In the genomic region with DNA sequence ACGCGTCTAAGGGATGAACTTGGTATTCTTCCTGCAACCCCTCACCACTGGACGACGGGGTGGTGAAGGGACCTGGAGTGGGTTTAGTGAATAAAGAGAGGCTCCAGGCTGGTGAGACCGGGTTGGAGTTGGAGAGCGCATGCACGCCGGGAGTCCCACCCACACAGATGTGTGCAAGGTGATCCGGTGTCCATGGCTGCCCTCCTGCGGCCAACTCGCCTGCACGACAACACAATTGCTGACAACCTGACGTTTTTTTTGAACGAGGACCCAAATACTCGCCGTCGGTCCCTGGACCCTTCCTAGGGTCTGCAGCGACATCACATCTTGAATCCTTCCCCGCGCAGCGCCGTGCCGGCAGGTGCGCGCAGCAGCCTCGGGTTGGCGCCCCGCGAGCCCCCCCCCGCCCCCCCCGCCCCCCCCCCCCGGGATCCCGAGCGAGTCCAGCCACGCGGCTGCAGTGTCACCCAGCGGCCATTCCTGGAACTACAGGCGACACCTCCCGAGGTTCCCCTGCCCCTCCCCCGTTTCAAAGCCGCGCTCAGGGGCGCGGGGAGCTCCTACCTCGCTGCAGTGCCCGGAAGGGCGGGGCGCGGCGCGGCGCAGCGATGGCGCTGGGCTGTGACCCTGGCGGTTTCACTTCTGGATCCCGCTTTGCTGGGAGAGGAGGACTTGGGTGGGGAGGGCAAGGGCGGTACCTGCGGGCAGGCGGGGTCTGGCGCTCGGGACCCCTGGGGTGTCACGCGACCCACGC, we compare ENCODE assay signal across 8 mouse cellular contexts. TPM values are rescaled to one million over a fixed set of nuclear protein-coding genes. Genes with fewer than 3 reads are reported as not detected.
DNase-seq lines count a peak whose midpoint lies in the region; ATAC-seq lines count a peak whose summit lies in the region.

No protein-coding gene starts in this region.

- peak overlapping the region; percentile 72 for H3K9ac ChIP-seq in hindbrain, embryonic 13.5 days

- H3K27ac ChIP-seq in hindbrain, embryonic 13.5 days, result peak overlapping the region; percentile 71

- no peaks in the 10 kb centered on the region for H3K36me3 ChIP-seq in hindbrain, embryonic 13.5 days

- peak; percentile 91 for ATAC-seq in hindbrain, embryonic 13.5 days (ENCODE audit: low FRiP score)

- peak overlapping the region; percentile 58 for H3K4me3 ChIP-seq in hindbrain, embryonic 13.5 days

- DNase-seq in MN1 (ENCODE audit: low spot score), result peak; percentile 87
- DNase-seq in cerebellum, adult 8-10 months, result peak; percentile 88
- DNase-seq in frontal cortex, postnatal 14 days (ENCODE audit: low spot score in 2 of 2), result peak; percentile 64 to 71
- DNase-seq in layer of hippocampus, postnatal 25 days (ENCODE audit: extremely low spot score in 1 of 2, low spot score in 1 of 2), result peak; percentile 83 to 96
- peak; percentile 90 for DNase-seq in lung, postnatal 25 days (ENCODE audit: low spot score)
- DNase-seq in retina, adult 2 months (ENCODE audit: low read depth, low spot score), result peak; percentile 75
- peak; percentile 99 for DNase-seq in thymus, postnatal 25 days

- H3K9me3 ChIP-seq in hindbrain, embryonic 13.5 days, result no peaks in the 10 kb centered on the region

- H3K4me1 ChIP-seq in hindbrain, embryonic 13.5 days (replicated peaks), result peaks cover 8% of the 10 kb centered on the region; the same call in 1 of the 2 replicates

- peak overlapping the region; percentile 71 for H3K4me2 ChIP-seq in hindbrain, embryonic 13.5 days

- H3K27me3 ChIP-seq in hindbrain, embryonic 13.5 days, result peaks cover 47% of the 10 kb centered on the region

- WGBS in hindbrain, embryonic 13.5 days, result under 1% methylated on average over 60 of the region's 64 CpGs

RNA-seq across cellular contexts. Expression of a gene that starts 11.3 kb away (rescaled TPM):
- polyA plus RNA-seq in hindbrain, embryonic 13.5 days (2015; fragmentation: Nextera tagmentation; extraction: Ambion mirVana), result 0.22 and 0.36 TPM in 2 replicates
- 1 to 10 TPM; 1.4 to 2.1 TPM for total RNA-seq in layer of hippocampus, postnatal 25 days (2021)

RNA-seq across cellular contexts. Expression of a gene that starts 18.8 kb away (rescaled TPM):
- polyA plus RNA-seq in hindbrain, embryonic 13.5 days (2015; fragmentation: Nextera tagmentation; extraction: Ambion mirVana), result 248 and 269 TPM in 2 replicates
- total RNA-seq in layer of hippocampus, postnatal 25 days (2021), result 100 to 1,000 TPM in 1 of 2 experiments, 10 to 100 TPM in 1; 92.2 to 104 TPM

RNA-seq across cellular contexts. Expression of a gene that starts 45.3 kb away (rescaled TPM):
- 8.4 and 9.9 TPM in 2 replicates for polyA plus RNA-seq in hindbrain, embryonic 13.5 days (2015; fragmentation: Nextera tagmentation; extraction: Ambion mirVana)
- total RNA-seq in layer of hippocampus, postnatal 25 days (2021), result 1 to 10 TPM; 1.4 to 3.5 TPM

RNA-seq across cellular contexts. Expression of a gene that starts 57.3 kb away (rescaled TPM):
- 9.4 and 10.4 TPM in 2 replicates for polyA plus RNA-seq in hindbrain, embryonic 13.5 days (2015; fragmentation: Nextera tagmentation; extraction: Ambion mirVana)
- 1 to 10 TPM; 8.9 to 9.6 TPM for total RNA-seq in layer of hippocampus, postnatal 25 days (2021)

Comparison
In these comparisons a context has a peak if more than half of its experiments do, and no peak if none do; other contexts are left out.
1. Peak in every context shown above with its lines: DNase-seq, ATAC-seq, H3K4me3 ChIP-seq and H3K27ac ChIP-seq.